Mouse (Mus musculus) gastrocnemius, adult 18-20 months (tissue): ENCODE results near the gene Mfsd4a. TPM values are rescaled to one million over a fixed set of nuclear protein-coding genes. Genes with fewer than 3 reads are reported as not detected.

Experiments
- DNase-seq: peaks from one replicate; pipeline ENCODE4 v3.0.0; 2021; ENCODE audit warnings: low spot score
- total RNA-seq, 2 experiments: library from RNA; stranded (reverse); gene quantifications; 2 replicates each; pipeline ENCODE4 v1.2.3; 2021

The Mfsd4a gene
- total RNA-seq, 2 experiments from 2014 or later, result 12.1 to 14.6 TPM

- no peak for DNase-seq
These were observed 1.6 kb upstream of the Mfsd4a start for GRCm38 (mm10) chr1:132069436-132069835.

GRCm38 (mm10) chr1:132065475-132066172 is 2.2 kb downstream of the Mfsd4a start:
- DNase-seq, result no peak

DNA sequence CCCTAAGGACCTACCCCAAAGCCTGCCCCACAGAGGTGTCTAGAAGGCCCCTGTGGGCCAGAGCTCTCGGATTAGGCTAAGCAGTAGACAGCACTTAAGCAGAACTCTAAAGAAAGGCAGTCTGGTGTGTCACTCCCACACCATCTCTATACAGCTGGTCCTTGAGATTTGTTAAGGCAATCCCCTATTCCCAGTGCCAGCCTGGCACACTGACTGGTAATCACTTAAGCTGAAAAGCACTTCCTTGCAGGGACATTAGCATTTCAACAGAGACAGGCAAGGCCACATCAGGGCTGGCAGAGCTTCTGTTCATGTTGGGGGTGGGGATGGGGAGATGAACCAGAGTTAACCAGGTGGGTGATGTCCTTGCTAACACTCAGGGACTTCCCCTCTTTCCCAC is 2.9 kb downstream of the Mfsd4a start:
- no peak for DNase-seq

GRCm38 (mm10) chr1:132063096-132063495 is 4.8 kb downstream of the Mfsd4a start:
- DNase-seq, result no peak

GRCm38 (mm10) chr1:132061750-132062541 is 5.9 kb downstream of the Mfsd4a start:
- DNase-seq, result peak; percentile 27

DNA sequence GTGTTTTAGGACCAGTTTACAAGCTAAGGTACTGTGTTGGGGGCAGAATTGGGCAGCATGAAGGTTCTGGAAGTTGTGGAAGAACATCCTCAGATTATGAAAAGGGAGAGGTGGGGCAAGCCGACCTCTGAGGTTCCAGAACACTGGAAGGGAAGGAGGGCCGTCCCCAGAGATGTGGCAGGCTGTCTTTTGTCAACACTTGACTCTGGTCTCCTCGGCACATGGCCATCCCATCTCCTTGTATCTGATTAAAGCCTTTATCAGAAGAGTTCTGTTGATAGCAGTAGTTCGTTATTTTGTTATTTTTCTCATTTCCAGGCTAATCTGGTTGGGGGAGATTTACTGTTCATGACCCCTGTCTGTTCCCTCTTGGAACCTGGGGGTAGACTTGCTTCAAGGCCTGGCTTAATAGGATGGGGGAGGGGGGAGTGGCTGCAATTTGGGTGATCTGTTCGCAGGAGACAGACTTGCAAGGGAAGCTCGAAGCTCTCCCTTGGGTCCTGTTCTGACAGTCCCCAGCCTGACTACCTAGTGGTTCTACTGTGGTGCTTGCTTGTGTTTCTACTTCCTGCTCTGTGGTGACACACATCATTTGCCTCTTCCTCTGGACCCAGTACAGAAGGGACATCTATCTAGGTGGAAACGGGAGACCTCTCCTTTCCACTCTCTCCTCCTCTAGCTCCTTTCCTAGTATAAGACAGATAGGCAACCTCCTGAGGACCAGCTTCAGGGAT is 7.7 kb downstream of the Mfsd4a start:
- DNase-seq, result no peak

GRCm38 (mm10) chr1:132058558-132058957 is 9.3 kb downstream of the Mfsd4a start:
- DNase-seq, result no peak

- no peak for DNase-seq
These were observed 12.7 kb downstream of the Mfsd4a start for GRCm38 (mm10) chr1:132055054-132055664.

GRCm38 (mm10) chr1:132054387-132054786 is 13.5 kb downstream of the Mfsd4a start:
- no peak for DNase-seq

GRCm38 (mm10) chr1:132051746-132052145 is 16.1 kb downstream of the Mfsd4a start:
- DNase-seq, result peak; percentile 56

DNA sequence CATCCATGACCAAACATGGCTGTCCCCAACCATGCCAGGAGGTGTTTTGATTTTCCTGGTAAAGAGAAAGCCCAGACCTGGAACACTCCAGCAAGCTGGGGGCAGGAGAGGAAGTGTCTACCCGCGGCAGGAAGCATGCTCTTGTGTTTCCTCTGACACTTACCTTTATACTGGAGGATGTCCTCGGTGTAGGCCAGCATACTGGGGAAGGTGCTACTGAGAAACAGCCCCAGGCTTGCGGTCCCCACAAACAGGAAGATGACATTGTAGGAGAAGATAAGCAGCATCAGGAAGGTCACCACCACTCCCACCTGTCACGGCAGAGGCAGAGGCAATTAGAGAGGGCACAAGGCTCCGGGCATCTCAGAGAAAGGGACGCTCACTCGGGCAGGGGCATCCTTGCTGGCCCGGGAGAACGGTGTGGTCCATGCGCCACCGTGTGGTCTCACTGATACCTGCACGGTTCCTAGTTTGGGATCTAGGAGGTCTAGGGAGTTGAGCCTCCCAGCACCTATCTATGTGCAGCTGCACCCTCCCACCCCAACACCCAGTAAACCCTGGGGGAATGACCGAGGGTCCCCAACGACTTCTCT is 21.6 kb downstream of the Mfsd4a start:
- peak; percentile 65 for DNase-seq

GRCm38 (mm10) chr1:132043759-132044158 is 24.1 kb downstream of the Mfsd4a start:
- DNase-seq, result no peak

DNA sequence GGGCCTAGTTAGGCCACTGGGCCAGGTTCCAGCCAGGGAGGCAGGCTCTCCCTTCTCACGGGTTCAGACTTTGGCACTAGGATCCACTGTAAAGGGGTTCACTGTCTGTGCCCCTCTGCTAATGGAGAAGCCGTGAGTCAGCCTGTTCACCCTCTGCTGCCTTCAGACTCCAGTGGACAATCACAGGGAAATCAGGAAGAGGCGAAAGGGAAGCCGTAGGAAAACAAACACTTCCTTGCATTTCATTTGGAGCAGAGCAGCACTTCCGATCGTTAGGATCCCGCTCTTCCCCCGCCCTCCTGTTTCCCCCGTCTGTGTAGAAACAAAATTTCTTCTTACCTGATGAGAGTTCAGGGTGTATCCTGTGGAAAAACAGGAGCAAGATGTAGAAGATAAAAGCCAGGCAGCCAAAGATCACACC is 27.7 kb downstream of the Mfsd4a start:
- no peak for DNase-seq

DNA sequence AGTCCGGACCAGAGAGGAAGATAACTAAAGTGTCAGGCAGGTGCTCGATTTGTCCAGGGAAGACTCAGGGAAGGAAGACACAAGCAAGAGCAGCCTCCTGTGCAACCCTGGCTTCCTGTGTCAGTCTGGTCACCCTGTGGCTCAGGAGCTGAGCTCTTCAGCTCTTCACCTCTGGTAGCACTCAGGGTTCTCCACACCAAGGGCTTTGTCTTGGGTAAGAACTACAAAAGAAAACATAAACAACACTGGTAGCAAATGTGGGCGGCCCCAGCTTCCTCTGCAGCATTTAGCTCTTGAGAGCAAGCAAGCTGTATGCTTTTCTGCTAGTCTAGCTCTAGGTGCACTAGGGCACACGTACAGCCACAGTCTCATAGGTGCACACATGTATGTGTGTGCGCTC is 29.1 kb downstream of the Mfsd4a start:
- DNase-seq, result no peak

DNA sequence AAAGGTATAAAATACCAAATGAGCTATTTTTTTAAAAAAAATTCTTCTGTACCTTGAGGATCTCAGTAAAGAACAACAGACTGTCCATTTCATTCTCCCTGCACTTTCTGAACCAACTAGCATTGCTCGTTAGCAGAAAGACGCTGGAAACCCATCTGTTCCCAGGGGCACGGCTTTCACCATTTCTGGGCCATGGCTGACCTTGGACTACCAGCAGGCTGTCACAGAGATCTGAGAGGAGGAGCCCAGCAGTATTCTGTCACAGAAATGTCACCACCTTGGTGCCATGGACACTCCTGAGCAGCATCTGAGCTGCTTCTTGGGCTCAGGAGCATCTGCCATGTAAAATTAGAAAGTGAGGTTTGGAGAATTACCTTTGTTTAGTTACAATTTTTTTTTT is 30.1 kb downstream of the Mfsd4a start:
- no peak for DNase-seq

DNA sequence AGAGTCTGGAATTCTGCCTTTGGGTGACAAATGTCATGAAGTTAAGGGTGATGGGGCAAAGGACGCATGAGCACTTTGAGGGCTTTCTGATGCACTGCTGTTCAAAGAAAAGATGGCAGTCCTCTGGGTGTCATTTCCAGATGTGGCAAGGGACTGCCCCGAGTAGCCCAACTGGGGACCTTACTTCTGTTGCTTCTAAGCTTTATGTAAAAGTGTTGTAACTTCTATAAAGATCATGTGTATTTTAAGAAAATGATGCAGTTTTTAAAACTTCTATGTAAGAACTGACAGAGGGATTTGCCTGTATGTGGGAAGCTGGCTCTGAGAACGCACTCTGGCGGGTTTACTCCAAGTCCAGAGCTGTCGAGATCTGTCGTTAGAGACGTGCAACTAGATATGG is 35.7 kb downstream of the Mfsd4a start:
- no peak for DNase-seq

- DNase-seq, result no peak
These were observed 37.3 kb downstream of the Mfsd4a start for GRCm38 (mm10) chr1:132030574-132030973.

DNA sequence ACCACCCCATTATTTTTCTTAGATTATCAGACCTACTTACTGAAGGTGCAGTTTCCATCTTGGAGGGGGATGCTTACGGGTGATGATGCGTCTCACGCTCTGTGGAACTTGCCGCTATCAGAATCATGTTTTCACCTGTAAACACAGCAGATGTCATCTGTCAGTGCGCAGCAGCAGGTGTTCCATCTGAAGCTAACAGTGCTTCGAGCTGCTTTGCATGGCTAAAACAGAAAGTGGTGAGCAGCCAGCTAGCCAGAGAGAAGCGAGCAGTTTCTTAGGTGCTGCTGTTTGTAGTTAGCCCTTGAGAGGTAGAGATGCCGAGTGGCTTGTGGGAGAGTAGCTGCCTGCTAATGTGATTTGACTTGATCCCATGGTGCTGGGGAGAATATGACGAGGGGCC is 39.4 kb downstream of the Mfsd4a start:
- DNase-seq, result no peak

GRCm38 (mm10) chr1:132027978-132028377 is 39.9 kb downstream of the Mfsd4a start:
- DNase-seq, result no peak

DNA sequence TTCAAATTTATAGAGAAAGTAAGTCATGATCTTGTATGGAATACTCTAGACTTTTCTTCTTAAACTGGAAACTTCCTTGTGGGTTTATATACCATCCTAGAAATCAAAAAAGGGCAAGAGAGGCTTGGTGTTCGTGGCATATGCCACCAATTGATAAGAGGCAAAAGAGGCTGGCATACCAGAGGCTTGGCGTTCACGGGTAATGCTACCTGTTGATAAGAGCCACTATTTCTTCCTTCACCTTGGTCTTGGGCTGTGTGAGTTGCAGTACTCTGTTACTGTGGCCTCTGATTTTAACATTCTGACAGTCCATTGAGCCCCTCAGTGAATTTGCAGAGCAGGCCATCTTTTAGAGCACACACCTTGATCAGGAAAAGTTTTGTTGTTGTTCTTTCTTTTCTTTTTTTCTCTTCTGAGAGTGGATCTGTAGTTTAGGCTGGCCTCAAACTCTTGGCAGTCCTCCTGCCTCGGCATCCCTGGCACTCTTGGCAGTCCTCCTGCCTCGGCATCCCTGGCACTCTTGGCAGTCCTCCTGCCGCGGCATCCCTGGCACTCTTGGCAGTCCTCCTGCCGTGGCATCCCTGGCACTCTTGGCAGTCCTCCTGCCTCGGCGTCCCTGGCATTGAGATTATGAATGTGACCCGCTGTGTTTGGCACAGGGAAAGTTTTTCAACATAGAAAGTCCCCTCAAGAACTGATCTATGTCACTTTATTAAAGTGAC is 40.8 kb downstream of the Mfsd4a start:
- no peak for DNase-seq

DNA sequence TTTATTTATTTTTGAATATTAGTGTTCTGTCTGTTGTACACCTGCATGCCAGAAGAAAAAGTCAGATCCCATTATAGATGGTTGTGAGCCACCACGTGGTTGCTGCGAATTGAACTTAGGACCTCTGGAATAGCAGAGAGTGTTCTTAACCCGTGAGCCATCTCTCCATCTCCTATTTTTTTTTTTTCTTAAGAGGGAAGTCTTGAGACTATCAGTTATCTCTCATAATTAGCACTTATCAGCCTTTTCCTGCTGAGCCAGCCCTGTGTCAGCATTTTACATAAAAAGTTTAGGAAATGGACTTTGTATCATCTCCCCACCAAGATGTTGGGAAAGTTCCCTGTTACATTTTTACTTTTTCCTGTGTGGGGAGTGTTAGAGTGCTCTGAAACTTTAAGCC is 45.8 kb downstream of the Mfsd4a start:
- no peak for DNase-seq
